Mouse (Mus musculus) layer of hippocampus, adult 2 months (tissue): ENCODE data around the gene Slc35e3. TPM values are rescaled to one million over a fixed set of nuclear protein-coding genes. Genes with fewer than 3 reads are reported as not detected.
"Not testable (repeated sequence)": the region's sequence is repeated elsewhere in the genome, so short reads cannot be mapped to it uniquely, and the experiment has no call there.

Experiments
- DNase-seq, 2 experiments: peaks; one replicate each; pipeline ENCODE4 v3.0.0; 2022; ENCODE audit warnings: low spot score in 2 of 2
- H3K27ac ChIP-seq: fragments of 200-600 bp; 2 replicates; pipeline ENCODE4 v1.8.1; 2022
- H3K4me3 ChIP-seq: fragments of 200-600 bp; 2 replicates; pipeline ENCODE4 v1.8.1; 2022; ENCODE audit warnings: mild to moderate bottlenecking
- CTCF ChIP-seq: fragments of 200-600 bp; conservative IDR thresholded peaks from 2 replicates; pipeline ENCODE4 v1.8.1; 2022; ENCODE audit warnings: antibody characterized with exemption, mild to moderate bottlenecking, moderate library complexity
- total RNA-seq, 2 experiments: library from RNA; stranded (reverse); gene quantifications; 2 replicates each; pipeline ENCODE4 v1.2.3; 2021

The Slc35e3 gene
- total RNA-seq, 2 experiments from 2014 or later: 31.4 to 33.1 TPM

GRCm38 (mm10) chr10:117747711-117748110 is 1.5 kb upstream of the Slc35e3 start:
- Histone ChIP-seq H3K4me3 (no peak overlapping the region), H3K27ac (no peak overlapping the region)
- no peak for TF ChIP-seq CTCF
- DNase-seq: no peak

- peak overlapping the region; percentile 62 for H3K4me3 ChIP-seq
- not testable (repeated sequence) for DNase-seq
- H3K27ac ChIP-seq: peak overlapping the region; percentile 56; the same call in 1 of the 2 replicates
These were observed 432 bp downstream of the Slc35e3 start for GRCm38 (mm10) chr10:117745570-117746296.

- no peak for TF ChIP-seq CTCF
- no peak for DNase-seq
- Histone ChIP-seq H3K4me3 (no peak overlapping the region), H3K27ac (no peak overlapping the region)
These were observed 2.2 kb downstream of the Slc35e3 start for GRCm38 (mm10) chr10:117743917-117744316.

GRCm38 (mm10) chr10:117743182-117743581 is 3.0 kb downstream of the Slc35e3 start:
- TF ChIP-seq CTCF: no peak
- Histone ChIP-seq H3K4me3 (no peak overlapping the region), H3K27ac (no peak overlapping the region)
- DNase-seq: no peak

GRCm38 (mm10) chr10:117742618-117743017 is 3.5 kb downstream of the Slc35e3 start:
- no peak for TF ChIP-seq CTCF
- Histone ChIP-seq H3K4me3 (no peak overlapping the region), H3K27ac (no peak overlapping the region)
- DNase-seq: no peak

- DNase-seq: no peak
- no peak for TF ChIP-seq CTCF
- Histone ChIP-seq H3K27ac (peak overlapping the region; percentile 18; the same call in 1 of the 2 replicates), H3K4me3 (no peak overlapping the region)
These were observed 4.3 kb downstream of the Slc35e3 start for GRCm38 (mm10) chr10:117741698-117742475.

- Histone ChIP-seq H3K4me3 (no peak overlapping the region), H3K27ac (no peak overlapping the region)
- DNase-seq: no peak
- TF ChIP-seq CTCF: no peak
These were observed 5.2 kb downstream of the Slc35e3 start for GRCm38 (mm10) chr10:117740921-117741320.

- no peak for DNase-seq
- Histone ChIP-seq H3K27ac (no peak overlapping the region), H3K4me3 (no peak overlapping the region)
- no peak for TF ChIP-seq CTCF
These were observed 6.0 kb downstream of the Slc35e3 start for GRCm38 (mm10) chr10:117740171-117740570.

GRCm38 (mm10) chr10:117739648-117739948 is 6.6 kb downstream of the Slc35e3 start:
- DNase-seq: no peak
- TF ChIP-seq CTCF: no peak
- H3K27ac ChIP-seq: no peak overlapping the region
- H3K4me3 ChIP-seq: no peak overlapping the region

- Histone ChIP-seq H3K27ac (no peak overlapping the region), H3K4me3 (no peak overlapping the region)
- no peak for TF ChIP-seq CTCF
- DNase-seq: no peak
These were observed 7.1 kb downstream of the Slc35e3 start for GRCm38 (mm10) chr10:117738928-117739647.

- Histone ChIP-seq H3K4me3 (no peak overlapping the region), H3K27ac (no peak overlapping the region)
- DNase-seq: no peak
- no peak for TF ChIP-seq CTCF
These were observed 7.8 kb downstream of the Slc35e3 start for GRCm38 (mm10) chr10:117738140-117738921.

GRCm38 (mm10) chr10:117737498-117737897 is 8.7 kb downstream of the Slc35e3 start:
- DNase-seq, H3K4me3 ChIP-seq, H3K27ac ChIP-seq: not testable (repeated sequence)

- TF ChIP-seq CTCF: no peak
- H3K4me3 ChIP-seq: no peak overlapping the region
- no peak overlapping the region for H3K27ac ChIP-seq
- DNase-seq: no peak
These were observed 9.1 kb downstream of the Slc35e3 start for GRCm38 (mm10) chr10:117737075-117737474.
